Mouse (Mus musculus) layer of hippocampus, postnatal 36 days (tissue): Measurements from ENCODE around the gene Mkln1. TPM values are rescaled to one million over a fixed set of nuclear protein-coding genes. Genes with fewer than 3 reads are reported as not detected.

ENCODE experiments used
- DNase-seq, 2 experiments: peaks; one replicate each; pipeline ENCODE4 v3.0.0; 2022
- total RNA-seq, 2 experiments: library from RNA; stranded (reverse); gene quantifications; 2 replicates each; pipeline ENCODE4 v1.2.3; 2021

The Mkln1 gene
- total RNA-seq, 2 experiments from 2014 or later = 162 to 166 TPM

GRCm38 (mm10) chr6:31399206-31399549, 643 bp downstream of the Mkln1 start:
- DNase-seq = no peak

- DNase-seq = no peak
Observed at GRCm38 (mm10) chr6:31399566-31399965, 1.0 kb downstream of the Mkln1 start.

GRCm38 (mm10) chr6:31411017-31411416, 12.5 kb downstream of the Mkln1 start:
- no peak for DNase-seq

GRCm38 (mm10) chr6:31412487-31412886, 14.0 kb downstream of the Mkln1 start:
- DNase-seq = no peak

GRCm38 (mm10) chr6:31413556-31413955, 15.0 kb downstream of the Mkln1 start:
- DNase-seq = no peak

GRCm38 (mm10) chr6:31414303-31414702, 15.8 kb downstream of the Mkln1 start:
- DNase-seq = no peak

- DNase-seq = no peak
Observed at GRCm38 (mm10) chr6:31425428-31425827, 26.9 kb downstream of the Mkln1 start.

- DNase-seq = no peak
Observed at GRCm38 (mm10) chr6:31437264-31437663, 38.7 kb downstream of the Mkln1 start.

GRCm38 (mm10) chr6:31445258-31445657, 46.7 kb downstream of the Mkln1 start:
- no peak for DNase-seq

- DNase-seq = no peak
Observed at GRCm38 (mm10) chr6:31453735-31454134, 55.2 kb downstream of the Mkln1 start.

- DNase-seq = no peak
Observed at GRCm38 (mm10) chr6:31455376-31455775, 56.8 kb downstream of the Mkln1 start.

- no peak for DNase-seq
Observed at GRCm38 (mm10) chr6:31456988-31457387, 58.5 kb downstream of the Mkln1 start.

GRCm38 (mm10) chr6:31469431-31469830, 70.9 kb downstream of the Mkln1 start:
- no peak for DNase-seq

GRCm38 (mm10) chr6:31478221-31478620, 79.7 kb downstream of the Mkln1 start:
- no peak for DNase-seq

- no peak for DNase-seq
Observed at GRCm38 (mm10) chr6:31480008-31480407, 81.5 kb downstream of the Mkln1 start.

- DNase-seq = no peak
Observed at GRCm38 (mm10) chr6:31486601-31487000, 88.1 kb downstream of the Mkln1 start.

- DNase-seq = no peak
Observed at GRCm38 (mm10) chr6:31489950-31490349, 91.4 kb downstream of the Mkln1 start.

- DNase-seq = no peak
Observed at GRCm38 (mm10) chr6:31495122-31495731, 96.7 kb downstream of the Mkln1 start.

- DNase-seq = no peak
Observed at GRCm38 (mm10) chr6:31496227-31496626, 97.7 kb downstream of the Mkln1 start.

- DNase-seq = no peak
Observed at GRCm38 (mm10) chr6:31499836-31500235, 101.3 kb downstream of the Mkln1 start.

- DNase-seq = no peak
Observed at GRCm38 (mm10) chr6:31500260-31500659, 101.7 kb downstream of the Mkln1 start.

- DNase-seq = no peak
Observed at GRCm38 (mm10) chr6:31500691-31501090, 102.2 kb downstream of the Mkln1 start.

GRCm38 (mm10) chr6:31502614-31503013, 104.1 kb downstream of the Mkln1 start:
- peak in 1 of 2 experiments; percentile 29 for DNase-seq

GRCm38 (mm10) chr6:31513726-31514125, 115.2 kb downstream of the Mkln1 start:
- no peak for DNase-seq
